Mouse (Mus musculus) heart, adult 10 weeks (tissue): ENCODE data around the gene Gm2832. TPM values are rescaled to one million over a fixed set of nuclear protein-coding genes. Genes with fewer than 3 reads are reported as not detected.

Experiments
- polyA plus RNA-seq: library from polyadenylated mRNA; stranded (reverse); fragments of 350-450 nt; fragmentation: Illumina TruSeq; extraction: RNeasy Lipid Tissue Mini Kit (QIAGEN cat#74804); gene quantifications from one replicate; pipeline ENCODE4 v1.2.3, GENCODE M21; 2014; ENCODE audit warnings: low read depth, low replicate concordance

Gm2832 gene
- not detected for polyA plus RNA-seq

GRCm38 (mm10) chr14:41278505-41278904 lies at the start of gene Gm2832:
TSS of gene Gm2832 (plus strand) at chr14:41278805.

Other genes with a start within 250 kb of the Gm2832 start
- not detected for gene Dydc2, start 209.6 kb upstream of the Gm2832 start, polyA plus RNA-seq
- gene Dydc1, start 205.9 kb upstream of the Gm2832 start, polyA plus RNA-seq, result not detected
- gene Mat1a, start 173.8 kb upstream of the Gm2832 start, polyA plus RNA-seq, result 0.65 TPM
- gene Sftpa1, start 147.0 kb upstream of the Gm2832 start, polyA plus RNA-seq, result not detected
- 0.29 TPM for gene Mbl1, start 127.3 kb upstream of the Gm2832 start, polyA plus RNA-seq
- not detected for gene Sftpd, start 93.7 kb upstream of the Gm2832 start, polyA plus RNA-seq
- not detected for gene Gm5798, start 69.8 kb downstream of the Gm2832 start, polyA plus RNA-seq
- gene Gm7945, start 107.6 kb downstream of the Gm2832 start, polyA plus RNA-seq, result not detected
- not detected for gene Gm6482, start 129.5 kb downstream of the Gm2832 start, polyA plus RNA-seq
- gene Gm7954, start 174.7 kb downstream of the Gm2832 start, polyA plus RNA-seq, result not detected
- not detected for gene Gm3486, start 210.7 kb downstream of the Gm2832 start, polyA plus RNA-seq